Mouse (Mus musculus): ENCODE measurements around the gene Ajm1. TPM values are rescaled to one million over a fixed set of nuclear protein-coding genes. Genes with fewer than 3 reads are reported as not detected.

Ajm1 gene
- total and polyA plus RNA-seq, 2 experiments from 2014 or later, result not detected

- no peak for TF ChIP-seq EP300 (IDR thresholded peaks at IDR 0.05; ENCODE audit: low read depth)
- TF ChIP-seq CTCF (IDR thresholded peaks at IDR 0.05; ENCODE audit: low read depth), result no peak
- Histone ChIP-seq H3K4me2 (ENCODE audit: low read depth, low read length) (0 out of 2 replicates have a peak overlapping the region, but pooled peaks have one; percentile 92), H3K4me1 (ENCODE audit: control insufficient read depth, insufficient read depth) (peaks cover 4% of the 10 kb centered on the region; the same call in 1 of the 2 replicates), H3K27ac (ENCODE audit: low read depth) (no peak overlapping the region), H3K36me3 (replicated peaks; ENCODE audit: control insufficient read depth, insufficient read depth, low read length) (no peaks in the 10 kb centered on the region; the same call in 1 of the 2 replicates), H3K9ac (replicated peaks; ENCODE audit: low read depth, low read length) (no peak overlapping the region), H3K4me3 (ENCODE audit: low read depth, low read length) (no peak overlapping the region), H3K9me3 (replicated peaks; ENCODE audit: control insufficient read depth, low read length) (no peaks in the 10 kb centered on the region), H3K27me3 (ENCODE audit: control insufficient read depth, insufficient read depth, low read length) (peaks cover 29% of the 10 kb centered on the region)
- ATAC-seq (ENCODE audit: insufficient read depth, low read depth), result no peak
- DNase-seq (ENCODE audit: low spot score), result no peak
- WGBS, result 79% methylated on average over 4 of the region's 4 CpGs
Observed at GRCm38 (mm10) chr2:25620852-25621228, 39.3 kb upstream of the Ajm1 start.

- WGBS, result 77% methylated on average over 6 of the region's 6 CpGs
- TF ChIP-seq EP300 (IDR thresholded peaks at IDR 0.05; ENCODE audit: low read depth) (no peak), CTCF (IDR thresholded peaks at IDR 0.05; ENCODE audit: low read depth) (no peak)
Observed at GRCm38 (mm10) chr2:25620386-25620785, 38.8 kb upstream of the Ajm1 start.

GRCm38 (mm10) chr2:25617578-25617977, 36.0 kb upstream of the Ajm1 start, which contains the start of gene Ccdc183:
Gene Ccdc183 (minus strand): TSS chr2:25617678.
- WGBS, result 74% methylated on average over 3 of the region's 3 CpGs
- Histone ChIP-seq H3K4me2 (ENCODE audit: low read depth, low read length) (no peak within 1 kb of the TSS), H3K9me3 (replicated peaks; ENCODE audit: control insufficient read depth, low read length) (no peaks in the 10 kb centered on the region), H3K4me1 (ENCODE audit: control insufficient read depth, insufficient read depth) (peaks cover 4% of the 10 kb centered on the region; the same call in 1 of the 2 replicates), H3K27ac (ENCODE audit: low read depth) (no peak within 1 kb of the TSS), H3K4me3 (ENCODE audit: low read depth, low read length) (no peak within 1 kb of the TSS), H3K9ac (replicated peaks; ENCODE audit: low read depth, low read length) (no peak within 1 kb of the TSS), H3K36me3 (replicated peaks; ENCODE audit: control insufficient read depth, insufficient read depth, low read length) (no peaks in the 10 kb centered on the region; the same call in 1 of the 2 replicates), H3K27me3 (ENCODE audit: control insufficient read depth, insufficient read depth, low read length) (peaks cover 44% of the 10 kb centered on the region)
- DNase-seq (ENCODE audit: low spot score), result no peak
- ATAC-seq (ENCODE audit: insufficient read depth, low read depth), result no peak
- TF ChIP-seq CTCF (IDR thresholded peaks at IDR 0.05; ENCODE audit: low read depth) (no peak), EP300 (IDR thresholded peaks at IDR 0.05; ENCODE audit: low read depth) (no peak)

More at GRCm38 (mm10) chr2:25620386-25620785, 38.8 kb upstream of the Ajm1 start:
- no peak overlapping the region for H3K4me2 ChIP-seq (ENCODE audit: low read depth, low read length)
- H3K27ac ChIP-seq (ENCODE audit: low read depth), result no peak overlapping the region
- no peak overlapping the region for H3K9ac ChIP-seq (replicated peaks; ENCODE audit: low read depth, low read length)
- H3K4me1 ChIP-seq (ENCODE audit: control insufficient read depth, insufficient read depth), result peaks cover 4% of the 10 kb centered on the region; the same call in 1 of the 2 replicates
- H3K4me3 ChIP-seq (ENCODE audit: low read depth, low read length), result no peak overlapping the region
- H3K9me3 ChIP-seq (replicated peaks; ENCODE audit: control insufficient read depth, low read length), result no peaks in the 10 kb centered on the region
- no peaks in the 10 kb centered on the region; the same call in 1 of the 2 replicates for H3K36me3 ChIP-seq (replicated peaks; ENCODE audit: control insufficient read depth, insufficient read depth, low read length)
- peaks cover 34% of the 10 kb centered on the region for H3K27me3 ChIP-seq (ENCODE audit: control insufficient read depth, insufficient read depth, low read length)
- DNase-seq (ENCODE audit: low spot score) (no peak), ATAC-seq (ENCODE audit: insufficient read depth, low read depth) (no peak)

GRCm38 (mm10) chr2:25616398-25616797, 34.8 kb upstream of the Ajm1 start:
- H3K36me3 ChIP-seq (replicated peaks; ENCODE audit: control insufficient read depth, insufficient read depth, low read length), result no peaks in the 10 kb centered on the region; the same call in 1 of the 2 replicates
- no peak overlapping the region for H3K27ac ChIP-seq (ENCODE audit: low read depth)
- peaks cover 3% of the 10 kb centered on the region; the same call in 1 of the 2 replicates for H3K4me1 ChIP-seq (ENCODE audit: control insufficient read depth, insufficient read depth)
- DNase-seq (ENCODE audit: low spot score) (no peak), ATAC-seq (ENCODE audit: insufficient read depth, low read depth) (no peak)
- WGBS, result 14% methylated on average over 22 of the region's 22 CpGs
- TF ChIP-seq EP300 (IDR thresholded peaks at IDR 0.05; ENCODE audit: low read depth) (no peak), CTCF (IDR thresholded peaks at IDR 0.05; ENCODE audit: low read depth) (no peak)
- no peaks in the 10 kb centered on the region for H3K9me3 ChIP-seq (replicated peaks; ENCODE audit: control insufficient read depth, low read length)
- peak overlapping the region; percentile 18; the same call in 1 of the 2 replicates for H3K4me3 ChIP-seq (ENCODE audit: low read depth, low read length)
- no peak overlapping the region for H3K4me2 ChIP-seq (ENCODE audit: low read depth, low read length)
- peaks cover 44% of the 10 kb centered on the region for H3K27me3 ChIP-seq (ENCODE audit: control insufficient read depth, insufficient read depth, low read length)
- H3K9ac ChIP-seq (replicated peaks; ENCODE audit: low read depth, low read length), result no peak overlapping the region

- no peak for TF ChIP-seq CTCF (IDR thresholded peaks at IDR 0.05; ENCODE audit: low read depth)
- no peak for TF ChIP-seq EP300 (IDR thresholded peaks at IDR 0.05; ENCODE audit: low read depth)
- H3K9me3 ChIP-seq (replicated peaks; ENCODE audit: control insufficient read depth, low read length), result no peaks in the 10 kb centered on the region
- H3K27ac ChIP-seq (ENCODE audit: low read depth), result no peak overlapping the region
- 64% methylated on average over 10 of the region's 10 CpGs for WGBS
- 0 out of 2 replicates have a peak, but pooled peaks cover 1% of the 10 kb centered on the region for H3K36me3 ChIP-seq (replicated peaks; ENCODE audit: control insufficient read depth, insufficient read depth, low read length)
- H3K4me3 ChIP-seq (ENCODE audit: low read depth, low read length), result peak overlapping the region; percentile 93; the same call in 1 of the 2 replicates
- peak overlapping the region; percentile 90 for H3K4me2 ChIP-seq (ENCODE audit: low read depth, low read length)
- ATAC-seq (ENCODE audit: insufficient read depth, low read depth) (peak; percentile 9; the same call in 1 of the 2 replicates), DNase-seq (ENCODE audit: low spot score) (no peak)
- no peaks in the 10 kb centered on the region for H3K27me3 ChIP-seq (ENCODE audit: control insufficient read depth, insufficient read depth, low read length)
- H3K4me1 ChIP-seq (ENCODE audit: control insufficient read depth, insufficient read depth), result peaks cover 12% of the 10 kb centered on the region
- no peak overlapping the region for H3K9ac ChIP-seq (replicated peaks; ENCODE audit: low read depth, low read length)
Observed at GRCm38 (mm10) chr2:25608671-25609070, 27.1 kb upstream of the Ajm1 start.
